Mouse (Mus musculus) E14TG2a.4 (cell line): ENCODE measurements around the gene Aif1.

ENCODE experiments used
- CTCF ChIP-seq: conservative IDR thresholded peaks from 2 replicates; pipeline ENCODE4 v1.5.1; 2014; ENCODE audit warnings: low read length
- POU5F1 ChIP-seq: IDR thresholded peaks from 2 replicates; pipeline ENCODE4 v1.6.1; 2014; ENCODE audit warnings: low read length, borderline replicate concordance

DNA sequence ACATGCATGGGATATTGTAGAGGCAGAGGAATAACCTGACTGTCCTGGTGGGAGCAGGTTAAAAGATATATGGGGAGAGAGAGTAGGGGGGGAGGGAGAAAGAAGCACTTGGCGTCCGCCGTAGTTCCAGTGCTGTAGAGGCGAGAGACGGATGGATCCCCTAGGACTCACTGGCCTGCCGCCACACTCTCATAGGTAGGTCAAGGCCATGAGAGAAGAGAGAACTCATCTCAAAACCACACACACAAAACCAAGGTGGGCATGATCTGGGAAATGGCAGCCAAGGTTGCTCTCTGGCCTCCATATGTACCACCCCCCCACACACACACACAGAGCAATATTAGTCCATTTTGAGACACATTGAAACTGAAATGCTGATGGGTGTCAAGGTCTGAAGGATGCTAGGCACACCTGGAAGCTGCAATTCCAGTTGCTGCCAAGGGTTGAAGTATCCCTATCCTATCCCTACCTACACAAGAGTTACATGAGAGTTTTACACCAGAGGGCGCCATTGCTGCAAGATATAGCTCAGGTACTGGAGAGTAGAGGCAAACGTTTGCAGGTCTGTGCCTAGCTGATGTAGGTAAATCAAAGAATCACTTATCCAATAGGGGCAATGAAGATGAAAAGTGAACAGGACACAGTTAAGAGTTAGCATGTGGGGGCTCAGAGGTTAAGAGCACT is 9.4 kb downstream of the Aif1 start:
- TF ChIP-seq CTCF (peak; percentile 62), POU5F1 (no peak)
